15 mouse cellular contexts compared by ENCODE assay signal in the genomic region with DNA sequence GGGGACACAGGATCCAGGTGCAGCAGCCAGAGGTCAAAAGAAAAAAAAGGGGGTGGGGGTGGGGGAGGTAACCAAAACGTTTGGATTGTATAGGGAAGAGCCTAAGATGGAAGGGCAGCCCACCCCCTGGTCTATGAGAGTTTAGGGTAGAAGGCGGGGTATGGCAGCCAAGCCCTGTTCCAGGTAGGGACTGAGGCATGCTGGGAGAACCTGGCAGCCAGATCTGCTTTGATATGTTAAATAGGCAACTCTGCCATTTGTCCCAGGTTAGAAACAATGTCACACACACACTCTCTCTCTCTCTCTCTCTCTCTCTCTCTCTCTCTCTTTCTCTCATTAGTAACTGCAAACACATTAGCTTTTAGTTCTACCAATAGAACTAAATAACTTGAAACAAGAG.
"Had no signal": no experiment of that assay in that cellular context is flagged by ENCODE, and none has a peak within 500 bp of the region (broad histone marks: within the 10 kb centered on the region; RNA-seq: fewer than 3 reads in every experiment).

No protein-coding gene starts in this region.

- H3K9me3 ChIP-seq: megakaryocyte, embryonic 14.5 days; midbrain, embryonic 13.5 days; midbrain, embryonic 15.5 days; neural tube, embryonic 12.5 days; stomach, embryonic 15.5 days had no signal

- H3K9ac ChIP-seq: lung, embryonic 14.5 days; midbrain, embryonic 13.5 days; midbrain, embryonic 15.5 days; neural tube, embryonic 12.5 days; stomach, embryonic 15.5 days had no signal

- H3K36me3 ChIP-seq: midbrain, embryonic 13.5 days; midbrain, embryonic 15.5 days; neural tube, embryonic 12.5 days; stomach, embryonic 15.5 days had no signal

- H3K4me3 ChIP-seq: megakaryocyte, embryonic 14.5 days; midbrain, embryonic 13.5 days; midbrain, embryonic 15.5 days; neural tube, embryonic 12.5 days; stomach, embryonic 15.5 days had no signal

- H3K27me3 ChIP-seq: midbrain, embryonic 13.5 days; midbrain, embryonic 15.5 days; neural tube, embryonic 12.5 days; stomach, embryonic 15.5 days had no signal

- ATAC-seq: midbrain, embryonic 13.5 days; midbrain, embryonic 15.5 days had no signal

- DNase-seq: lung, adult 18-20 months; lung, embryonic 14.5 days; lung, postnatal 10 days; right cerebral cortex, postnatal 14 days; thymus, adult 2 months; thymus, postnatal 25 days; thymus, postnatal 4 days had no signal

- H3K27ac ChIP-seq: macrophage; midbrain, embryonic 13.5 days; midbrain, embryonic 15.5 days; neural tube, embryonic 12.5 days; stomach, embryonic 15.5 days; stomach, postnatal 0 days had no signal

- H3K4me2 ChIP-seq: lung, embryonic 14.5 days; midbrain, embryonic 11.5 days; midbrain, embryonic 13.5 days; midbrain, embryonic 15.5 days; neural tube, embryonic 12.5 days; stomach, embryonic 15.5 days had no signal
